Mouse (Mus musculus): ENCODE measurements around the gene Rint1.
A peak's percentile ranks its signal among the peaks of the same experiment; 100 is the strongest.
"Not testable (repeated sequence)": the region's sequence is repeated elsewhere in the genome, so short reads cannot be mapped to it uniquely, and the experiment has no call there.

The Rint1 gene

DNA sequence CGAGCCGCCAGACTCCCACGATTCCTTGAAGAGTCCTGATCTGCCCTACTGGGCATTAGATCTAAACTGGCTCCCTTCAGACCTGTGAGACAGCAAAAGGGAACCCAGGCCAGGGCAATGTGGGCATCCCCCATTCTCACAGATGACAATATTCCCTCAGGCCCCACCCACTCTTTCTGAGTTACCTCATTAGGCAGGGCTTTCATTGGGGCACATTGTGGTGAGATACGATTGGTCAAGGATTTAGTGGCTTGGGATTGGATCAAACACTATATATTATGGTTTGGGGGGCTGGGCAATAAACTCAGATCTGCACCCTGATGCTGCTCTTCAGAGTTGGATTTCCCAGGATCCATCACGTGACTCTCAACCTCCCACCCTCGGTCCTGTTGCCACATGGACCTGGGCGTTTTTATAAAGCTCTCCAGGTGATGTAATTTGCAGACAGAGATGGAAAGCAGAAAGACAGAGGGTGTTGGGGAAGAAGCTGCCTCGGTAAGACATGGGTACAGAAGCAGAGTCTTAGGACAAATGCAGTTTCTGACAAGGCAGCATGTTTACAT lies 36.7 kb downstream of the Rint1 start:
- no peak for ATAC-seq (ENCODE audit: insufficient number of reproducible peaks, low FRiP score, low TSS enrichment)

DNA sequence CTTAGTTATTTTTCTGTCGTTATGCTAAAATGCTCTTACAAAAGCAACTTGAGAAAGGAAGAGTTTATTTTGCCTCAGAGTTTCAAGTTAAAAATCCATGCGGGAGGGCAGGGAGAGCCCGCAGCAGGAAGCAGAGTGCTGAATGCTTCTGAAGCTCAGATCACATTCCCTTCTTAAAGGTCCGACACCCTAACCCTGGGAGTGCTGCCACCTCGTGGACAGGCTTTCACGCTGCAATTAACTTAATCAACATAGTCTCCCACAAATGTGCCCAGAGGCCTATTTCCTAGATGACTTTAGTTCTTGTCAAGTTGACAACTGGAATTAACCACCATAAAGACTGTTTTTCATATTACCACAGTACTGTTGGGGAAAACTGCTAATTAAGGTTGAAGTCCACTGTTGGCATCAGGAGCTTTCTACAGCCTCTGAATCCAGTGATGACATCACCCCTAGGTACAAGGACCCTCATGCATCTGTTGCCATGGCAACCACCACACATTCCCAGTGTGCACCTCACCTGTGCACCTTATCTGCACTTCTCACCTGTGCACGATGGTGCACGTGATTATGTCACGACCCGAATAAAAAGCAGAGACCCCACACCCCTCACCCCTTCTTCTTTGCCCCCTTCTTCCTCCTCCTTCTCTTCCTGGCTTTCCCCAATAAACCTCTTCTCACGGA lies 39.0 kb downstream of the Rint1 start:
- ATAC-seq (ENCODE audit: insufficient number of reproducible peaks, low FRiP score, low TSS enrichment), result peak; percentile 56; the same call in 1 of the 2 replicates

- no peak for ATAC-seq (ENCODE audit: insufficient number of reproducible peaks, low FRiP score, low TSS enrichment)
Observed at GRCm38 (mm10) chr5:23830897-23831752, 43.6 kb downstream of the Rint1 start.

DNA sequence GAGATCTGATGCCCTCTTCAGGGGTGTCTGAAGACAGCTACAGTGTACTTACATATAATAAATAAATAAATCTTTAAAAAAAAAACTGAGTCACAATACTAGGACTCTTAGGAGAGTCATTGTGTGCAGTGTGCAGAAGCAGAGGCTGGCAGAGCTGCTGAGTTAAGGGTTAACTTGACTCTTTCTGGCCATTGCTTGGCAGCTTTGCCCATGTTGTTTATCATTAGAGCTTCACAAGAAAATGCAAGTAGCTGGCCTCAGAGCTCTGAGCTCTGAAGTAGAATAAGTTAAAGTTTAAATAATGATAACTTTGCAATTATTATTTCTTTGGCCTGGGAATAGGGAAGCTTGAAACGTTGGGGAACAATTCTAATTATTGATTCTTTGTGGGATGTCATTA lies 48.2 kb downstream of the Rint1 start:
- not testable (repeated sequence) for ATAC-seq (ENCODE audit: insufficient number of reproducible peaks, low FRiP score, low TSS enrichment)

DNA sequence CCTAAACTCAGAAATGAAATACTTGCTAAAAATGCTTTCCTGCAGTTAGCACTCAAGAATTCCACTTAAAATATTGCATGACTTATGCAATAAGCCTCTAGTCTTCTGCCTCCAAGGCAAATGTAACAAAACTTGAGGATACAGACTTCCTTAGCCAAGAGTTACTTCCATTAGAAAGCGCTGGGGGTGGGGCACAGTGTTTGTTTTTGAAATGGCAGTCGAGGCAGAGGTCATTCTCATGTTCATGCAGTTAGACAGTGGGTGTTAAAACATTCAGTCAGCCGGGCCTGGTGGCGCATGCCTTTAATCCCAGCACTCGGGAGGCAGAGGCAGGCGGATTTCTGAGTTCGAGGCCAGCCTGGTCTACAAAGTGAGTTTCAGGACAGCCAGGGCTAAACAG lies 50.6 kb downstream of the Rint1 start:
- ATAC-seq (ENCODE audit: insufficient number of reproducible peaks, low FRiP score, low TSS enrichment), result no peak

- peak; percentile 97 for ATAC-seq (ENCODE audit: insufficient number of reproducible peaks, low FRiP score, low TSS enrichment)
Observed at GRCm38 (mm10) chr5:23843674-23844530, 56.4 kb downstream of the Rint1 start, which contains the start of gene Tomm7. Tomm7 (minus strand) TSS chr5:23844161.

DNA sequence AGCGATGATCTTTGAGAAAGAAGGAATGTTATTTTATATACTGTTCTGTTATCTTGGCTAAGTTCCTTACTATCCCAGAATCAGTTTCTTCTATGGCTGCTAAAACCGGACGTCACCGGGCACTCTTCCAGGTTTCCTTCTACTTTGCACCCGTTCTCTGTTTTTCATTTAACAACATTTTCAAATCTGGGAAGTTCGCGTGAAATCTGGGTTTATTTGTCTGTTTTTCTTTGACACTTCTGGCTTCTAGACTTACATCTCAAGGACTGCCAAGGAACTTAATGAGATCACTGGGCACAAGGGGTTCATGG lies 57.0 kb downstream of the Rint1 start:
- no peak for ATAC-seq (ENCODE audit: insufficient number of reproducible peaks, low FRiP score, low TSS enrichment)

DNA sequence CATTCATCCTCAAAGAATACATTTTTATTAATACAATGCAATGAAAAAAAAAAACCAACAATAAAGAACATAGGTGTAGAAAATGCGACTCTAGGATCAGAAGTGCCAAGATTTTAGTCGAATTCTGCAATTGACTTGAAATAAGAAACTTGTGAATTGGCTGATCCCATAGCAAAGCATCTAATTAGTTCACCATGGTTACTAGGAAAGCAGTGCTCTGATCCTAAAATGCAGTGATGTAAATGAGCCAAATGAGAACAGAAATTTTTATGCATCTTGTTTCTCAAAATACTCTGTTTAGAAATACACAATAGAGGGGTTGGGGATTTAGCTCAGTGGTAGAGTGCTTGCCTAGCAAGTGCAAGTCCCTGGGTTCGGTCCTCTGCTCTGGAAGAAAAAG lies 57.6 kb downstream of the Rint1 start:
- no peak for ATAC-seq (ENCODE audit: insufficient number of reproducible peaks, low FRiP score, low TSS enrichment)

DNA sequence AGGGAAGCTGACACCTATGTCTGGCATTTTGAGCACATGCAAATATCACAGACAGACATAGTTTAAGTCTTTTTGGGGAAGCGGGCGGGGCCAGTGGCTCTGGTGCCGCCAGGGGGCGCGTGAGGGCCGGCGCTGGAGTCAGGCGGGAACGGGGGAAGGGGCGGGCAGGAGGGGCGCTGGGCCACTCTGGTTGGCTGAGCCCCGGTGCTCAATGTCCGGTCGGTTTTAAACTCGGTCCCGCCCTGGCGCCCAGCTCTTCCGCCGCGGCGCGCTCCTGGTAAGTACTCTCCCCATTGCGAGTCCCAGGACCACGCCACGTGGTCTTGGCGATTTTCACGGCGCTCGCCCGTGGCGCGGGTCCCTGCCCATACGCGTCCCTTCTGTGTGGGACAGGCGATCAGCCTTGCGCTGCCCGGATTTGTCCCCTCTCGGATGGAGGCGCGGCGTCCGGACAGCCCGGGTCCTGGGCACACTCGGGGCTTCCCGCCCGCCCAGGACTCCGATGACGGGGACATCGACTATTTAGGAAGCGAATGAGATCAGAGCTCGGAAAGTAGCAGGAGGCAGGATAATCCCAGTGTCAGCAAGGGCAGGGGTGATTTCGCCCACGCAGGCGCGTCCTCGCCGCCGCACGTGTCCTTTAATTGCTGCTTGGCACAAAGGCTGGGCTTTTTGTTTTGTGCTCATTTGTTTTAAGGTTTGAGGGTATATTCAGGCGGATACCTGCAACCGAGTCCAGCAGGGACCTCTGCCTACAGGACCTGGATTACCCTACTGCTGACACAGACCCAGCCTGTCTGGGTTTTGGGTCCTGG lies 63.0 kb downstream of the Rint1 start:
- peak; percentile 95 for ATAC-seq (ENCODE audit: insufficient number of reproducible peaks, low FRiP score, low TSS enrichment)

DNA sequence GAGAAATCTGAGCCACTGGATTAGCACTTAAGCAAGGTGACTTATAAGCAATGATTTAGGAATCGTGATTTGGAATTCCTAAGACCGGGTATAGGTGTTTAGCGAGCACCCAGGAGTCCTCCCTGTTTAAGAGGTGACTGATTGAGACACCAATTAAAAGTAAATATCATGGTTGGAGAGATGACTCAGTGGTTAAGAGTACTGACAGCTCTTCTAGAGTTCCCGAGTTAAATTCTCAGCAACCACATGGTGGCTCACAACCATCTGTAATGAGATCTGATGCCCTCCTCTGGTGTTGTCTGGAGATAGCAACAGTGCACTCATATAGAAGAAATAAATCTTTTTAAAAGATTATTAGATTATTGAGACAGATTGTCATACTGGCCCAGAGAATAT lies 63.6 kb downstream of the Rint1 start:
- not testable (repeated sequence) for ATAC-seq (ENCODE audit: insufficient number of reproducible peaks, low FRiP score, low TSS enrichment)

DNA sequence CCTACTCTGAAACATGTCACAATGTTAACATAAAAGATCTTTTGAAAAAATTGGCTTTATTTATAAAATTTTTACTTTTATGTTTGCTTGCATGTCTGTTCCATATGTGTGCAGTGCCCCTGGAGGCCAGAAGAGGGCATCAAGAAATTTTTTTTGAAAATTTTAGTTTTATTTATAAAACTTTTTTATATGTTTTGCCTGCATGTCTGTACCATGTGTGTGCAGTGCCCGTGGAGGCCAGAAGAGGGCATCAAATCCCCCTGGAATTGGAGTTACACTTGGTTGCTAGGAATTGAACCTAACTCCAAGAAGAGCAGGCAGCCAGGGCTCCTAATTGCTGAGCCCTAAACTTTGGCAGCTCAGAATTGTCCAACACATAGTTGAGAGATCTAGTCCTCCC lies 65.4 kb downstream of the Rint1 start:
- not testable (repeated sequence) for ATAC-seq (ENCODE audit: insufficient number of reproducible peaks, low FRiP score, low TSS enrichment)

GRCm38 (mm10) chr5:23855484-23855883 lies 68.0 kb downstream of the Rint1 start:
- ATAC-seq (ENCODE audit: insufficient number of reproducible peaks, low FRiP score, low TSS enrichment), result no peak

DNA sequence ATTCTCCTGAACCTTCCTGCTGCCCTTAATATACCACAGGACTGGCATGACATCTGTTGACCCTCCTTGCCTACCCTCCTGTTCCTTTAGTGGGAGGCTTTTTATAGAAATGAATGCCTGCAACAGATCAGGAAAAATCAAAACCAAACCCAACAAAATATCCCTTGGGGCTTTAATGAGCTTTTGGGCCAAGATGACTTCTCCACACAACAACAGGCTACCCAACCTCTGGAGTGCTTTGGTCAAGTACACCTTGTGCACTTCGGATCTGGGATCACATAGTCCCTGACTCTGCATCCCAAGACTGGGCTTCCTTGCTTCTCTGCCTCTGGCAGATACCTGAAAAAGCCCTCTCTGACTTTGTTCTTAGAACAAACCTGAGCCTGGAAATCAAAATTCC lies 68.7 kb downstream of the Rint1 start:
- no peak for ATAC-seq (ENCODE audit: insufficient number of reproducible peaks, low FRiP score, low TSS enrichment)

DNA sequence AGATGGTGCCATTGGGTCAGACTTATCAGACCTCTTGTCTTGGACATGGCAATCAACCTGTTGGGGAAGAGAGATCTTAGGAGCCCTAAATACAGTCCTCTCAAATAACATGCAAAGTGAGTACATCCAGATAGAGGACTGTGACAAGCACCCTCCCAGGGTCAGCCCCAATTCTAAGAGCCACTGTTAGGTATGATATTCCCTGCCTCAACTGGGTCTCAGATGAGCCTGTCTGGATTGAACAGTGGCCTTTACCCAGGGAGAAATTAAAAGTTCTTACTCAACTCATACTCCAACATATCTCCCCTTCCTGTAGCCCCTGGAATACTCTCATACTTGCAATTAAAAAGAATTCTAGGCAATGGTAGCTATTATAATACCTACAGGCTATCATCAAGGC lies 69.7 kb downstream of the Rint1 start:
- no peak for ATAC-seq (ENCODE audit: insufficient number of reproducible peaks, low FRiP score, low TSS enrichment)

GRCm38 (mm10) chr5:23858001-23858400 lies 70.5 kb downstream of the Rint1 start:
- ATAC-seq (ENCODE audit: insufficient number of reproducible peaks, low FRiP score, low TSS enrichment), result no peak

- ATAC-seq (ENCODE audit: insufficient number of reproducible peaks, low FRiP score, low TSS enrichment), result no peak
Observed at GRCm38 (mm10) chr5:23858643-23859042, 71.1 kb downstream of the Rint1 start.

DNA sequence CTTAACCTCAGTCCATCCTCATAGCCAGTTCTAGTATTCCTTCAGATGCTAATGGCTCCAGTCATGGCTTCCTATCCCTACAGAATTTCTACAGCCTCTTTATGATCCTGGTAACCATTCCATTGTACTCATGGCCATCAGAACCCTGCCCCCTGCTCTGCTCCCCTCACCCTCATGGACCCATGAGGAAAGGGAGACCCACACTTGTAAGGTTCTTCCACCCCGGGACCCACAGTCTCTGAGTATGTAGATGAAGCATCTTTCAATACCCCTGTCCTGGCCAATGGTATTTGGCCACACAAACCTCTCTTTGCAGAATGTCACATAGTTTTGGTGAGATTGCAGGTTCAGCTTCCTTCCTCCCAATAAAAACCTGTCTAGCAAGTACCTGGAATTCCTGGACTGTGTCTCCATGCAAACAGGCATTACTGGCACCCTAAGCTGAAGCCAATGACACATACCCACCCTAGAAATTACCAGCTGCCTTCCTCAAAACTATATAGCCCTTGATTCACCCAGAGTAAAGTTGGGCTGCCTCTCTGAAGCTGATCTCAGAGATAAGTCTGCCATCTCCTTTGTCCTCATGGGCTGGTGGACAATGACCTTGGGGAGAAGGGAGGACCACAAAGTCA lies 71.7 kb downstream of the Rint1 start:
- no peak for ATAC-seq (ENCODE audit: insufficient number of reproducible peaks, low FRiP score, low TSS enrichment)

- no peak for ATAC-seq (ENCODE audit: insufficient number of reproducible peaks, low FRiP score, low TSS enrichment)
Observed at GRCm38 (mm10) chr5:23859896-23860295, 72.4 kb downstream of the Rint1 start.

DNA sequence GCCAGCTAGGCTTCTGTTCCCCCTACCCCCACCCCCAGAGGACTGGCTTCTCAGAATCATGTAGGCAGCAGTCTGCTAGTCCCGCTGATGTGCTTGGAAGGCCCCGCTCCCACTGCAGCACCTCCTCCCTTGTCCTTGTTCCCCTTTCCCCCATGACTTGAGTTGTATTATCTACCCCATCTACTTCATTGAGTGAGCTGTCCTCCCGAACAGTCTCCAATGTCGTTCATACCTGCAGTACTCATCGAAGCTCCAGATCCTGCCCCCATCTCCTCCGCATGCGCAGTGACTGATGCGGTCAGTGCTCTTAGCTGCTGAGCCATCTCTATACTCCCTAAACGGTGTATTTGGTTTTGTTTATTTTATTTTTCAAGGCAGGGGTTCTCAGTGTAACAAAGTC lies 74.2 kb downstream of the Rint1 start:
- no peak for ATAC-seq (ENCODE audit: insufficient number of reproducible peaks, low FRiP score, low TSS enrichment)
